Mouse (Mus musculus) frontal cortex, adult 2 months (tissue): ENCODE data around the gene Mllt1. TPM values are rescaled to one million over a fixed set of nuclear protein-coding genes. Genes with fewer than 3 reads are reported as not detected.

ENCODE experiments used
- polyA plus RNA-seq: library from polyadenylated mRNA; depleted of rRNA; stranded (reverse); fragments of >200 nt; gene quantifications from 2 replicates; pipeline ENCODE4 v1.2.3, GENCODE M21; 2012; rRNA removed

Mllt1 gene
- polyA plus RNA-seq, 1 experiment: 80.1 TPM

Other genes starting within 250 kb of the Mllt1 start
- 336 and 372 TPM in 2 replicates for gene Ndufa11, start 217.6 kb downstream of the Mllt1 start, polyA plus RNA-seq
- 18.7 and 22.4 TPM in 2 replicates for gene Vmac, start 217.4 kb downstream of the Mllt1 start, polyA plus RNA-seq
- 5.9 and 7.4 TPM in 2 replicates for gene Nrtn, start 177.9 kb downstream of the Mllt1 start, polyA plus RNA-seq
- 145 and 149 TPM in 2 replicates for gene Dus3l, start 170.7 kb downstream of the Mllt1 start, polyA plus RNA-seq
- gene Prr22, start 165.2 kb downstream of the Mllt1 start, polyA plus RNA-seq: 3.5 and 4.2 TPM in 2 replicates
- 3.6 and 4.0 TPM in 2 replicates for gene Rfx2, start 104.4 kb downstream of the Mllt1 start, polyA plus RNA-seq
- gene Acsbg2, start 61.0 kb downstream of the Mllt1 start, polyA plus RNA-seq: 0.04 TPM in 1 of 2 replicates, not detected in the other
- gene 1700061G19Rik, start 59.9 kb downstream of the Mllt1 start, polyA plus RNA-seq: 0.12 and 0.15 TPM in 2 replicates
- gene Acer1, start 46.7 kb upstream of the Mllt1 start, polyA plus RNA-seq: not detected in 2 replicates
- 146 and 147 TPM in 2 replicates for gene Clpp, start 54.9 kb upstream of the Mllt1 start, polyA plus RNA-seq
- gene Alkbh7, start 61.9 kb upstream of the Mllt1 start, polyA plus RNA-seq: 32.4 and 36.0 TPM in 2 replicates
- gene Pspn, start 64.6 kb upstream of the Mllt1 start, polyA plus RNA-seq: 0.44 TPM in 1 of 2 replicates, not detected in the other
- gene Gtf2f1, start 75.9 kb upstream of the Mllt1 start, polyA plus RNA-seq: 74.7 and 86.4 TPM in 2 replicates
- gene Gm17949, start 76.1 kb upstream of the Mllt1 start, polyA plus RNA-seq: 0.08 TPM in 1 of 2 replicates, not detected in the other
- 62.6 and 64.9 TPM in 2 replicates for gene Khsrp, start 96.1 kb upstream of the Mllt1 start, polyA plus RNA-seq
- 0.57 and 0.66 TPM in 2 replicates for gene Slc25a41, start 106.2 kb upstream of the Mllt1 start, polyA plus RNA-seq
- 1.0 and 1.7 TPM in 2 replicates for gene Crb3, start 123.7 kb upstream of the Mllt1 start, polyA plus RNA-seq
- 290 and 350 TPM in 2 replicates for gene Slc25a23, start 124.4 kb upstream of the Mllt1 start, polyA plus RNA-seq
- gene Dennd1c, start 143.1 kb upstream of the Mllt1 start, polyA plus RNA-seq: 2.3 and 2.4 TPM in 2 replicates
- 514 and 612 TPM in 2 replicates for gene Tubb4a, start 152.4 kb upstream of the Mllt1 start, polyA plus RNA-seq
- gene Tnfsf9, start 169.9 kb upstream of the Mllt1 start, polyA plus RNA-seq: 1.4 and 1.6 TPM in 2 replicates
- gene Cd70, start 214.4 kb upstream of the Mllt1 start, polyA plus RNA-seq: 0.40 and 0.66 TPM in 2 replicates